Mouse (Mus musculus): ENCODE data around the gene Gprin3. TPM values are rescaled to one million over a fixed set of nuclear protein-coding genes. Genes with fewer than 3 reads are reported as not detected.

Gene Gprin3
- 0.01 and 0.02 TPM in 2 replicates for polyA plus RNA-seq (2012)

GRCm38 (mm10) chr6:59425824-59426533 lies at the start of gene Gprin3:
Gprin3 (minus strand) TSS chr6:59426294.

Other genes starting within 250 kb of the Gprin3 start
- gene Tigd2, start 217.4 kb downstream of the Gprin3 start, polyA plus RNA-seq (2012): 4.6 and 4.9 TPM in 2 replicates

All from megakaryocyte-erythroid progenitor cell, adult 5 weeks (primary cell).